Mouse (Mus musculus) small intestine, adult 2 months (tissue): ENCODE data around the gene Hist1h3a.

ENCODE experiments used
- CTCF ChIP-seq: fragments of 200-500 bp; IDR thresholded peaks from 2 replicates; pipeline ENCODE4 v1.5.1; 2012; ENCODE audit warnings: low read depth, mild to moderate bottlenecking, control low read depth, inconsistent platforms, low read length, moderate library complexity, mixed read lengths; ENCODE audit not compliant: insufficient replicate concordance, insufficient read length; ENCODE audit errors: extremely low read depth
- POLR2A ChIP-seq: fragments of 200-500 bp; IDR thresholded peaks from 2 replicates; pipeline ENCODE4 v1.6.1; 2012; ENCODE audit warnings: low read depth, mild to moderate bottlenecking, control low read depth, inconsistent platforms, low read length, moderate library complexity

DNA sequence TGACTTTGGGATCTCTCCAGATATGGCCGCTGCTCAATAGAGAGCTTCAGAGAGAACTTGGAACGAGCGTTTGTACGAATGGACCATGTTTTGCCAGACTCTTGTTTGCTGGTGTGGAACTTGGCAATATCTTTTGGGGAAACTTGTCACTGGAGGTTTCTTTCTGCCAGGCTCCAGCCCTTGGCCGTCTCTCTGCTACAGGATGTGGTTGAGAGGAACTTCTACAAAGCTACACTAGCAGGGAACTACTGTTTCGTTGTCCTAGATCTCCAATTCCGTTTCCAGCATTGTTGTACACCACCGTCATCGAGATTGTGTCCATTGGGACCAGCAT lies 33.0 kb downstream of the Hist1h3a start:
- TF ChIP-seq POLR2A, result no peak
- TF ChIP-seq CTCF, result no peak
